Mouse (Mus musculus) lung, embryonic 14.5 days (tissue): ENCODE data around the gene Zfp646. TPM values are rescaled to one million over a fixed set of nuclear protein-coding genes. Genes with fewer than 3 reads are reported as not detected.

Experiments used
- ATAC-seq: fragments of 200-750 bp; cut with Nextera tagmentation; 2 replicates; pipeline ENCODE4 v1.8.0; 2017; ENCODE audit warnings: mild to moderate bottlenecking, moderate TSS enrichment, moderate library complexity; ENCODE audit not compliant: insufficient read depth
- DNase-seq: peaks from one replicate; pipeline ENCODE4 v3.0.0-alpha.2; 2015
- H3K27ac ChIP-seq: fragments of 300-500 bp; sonication (generic); 2 replicates; pipeline ENCODE4 v1.5.1; 2014; ENCODE audit warnings: low read depth, mild to moderate bottlenecking, moderate library complexity
- H3K27me3 ChIP-seq: fragments of 300-500 bp; sonication (generic); 2 replicates; pipeline ENCODE4 v1.6.1; 2014; ENCODE audit warnings: low read length, control low read depth; ENCODE audit not compliant: insufficient read depth
- H3K36me3 ChIP-seq: fragments of 300-500 bp; sonication (generic); 2 replicates; pipeline ENCODE4 v1.6.1; 2014; ENCODE audit warnings: control low read depth; ENCODE audit not compliant: insufficient read depth
- H3K4me1 ChIP-seq: fragments of 300-500 bp; sonication (generic); 2 replicates; pipeline ENCODE4 v1.6.1; 2014; ENCODE audit warnings: antibody characterized with exemption, control low read depth; ENCODE audit not compliant: insufficient read depth
- H3K4me2 ChIP-seq: fragments of 300-500 bp; sonication (generic); 2 replicates; pipeline ENCODE4 v1.6.1; 2014; ENCODE audit warnings: mild to moderate bottlenecking
- H3K4me3 ChIP-seq: fragments of 300-500 bp; sonication (generic); 2 replicates; pipeline ENCODE4 v1.5.1; 2014; ENCODE audit warnings: low read depth, low read length
- H3K9ac ChIP-seq: fragments of 300-500 bp; sonication (generic); 2 replicates; pipeline ENCODE4 v1.6.1; 2014
- H3K9me3 ChIP-seq: fragments of 300-500 bp; sonication (generic); 2 replicates; pipeline ENCODE4 v1.6.1; 2016; ENCODE audit warnings: low read depth, low read length, control low read depth
- CTCF ChIP-seq: IDR thresholded peaks from 2 replicates; pipeline ENCODE4 v1.5.1; 2016; ENCODE audit warnings: antibody characterized with exemption, low read depth
- WGBS: fragments of 180-500 bp; shearing (Covaris S2); extraction: QIAGEN DNeasy Blood & Tissue Kit; methylation state at CpG from one replicate; pipeline ENCODE4 v1.1.7; 2014; 5-methylcytosine and 5-hydroxymethylcytosine counted together
- polyA plus RNA-seq: library from polyadenylated mRNA; unstranded; fragments of >200 nt; fragmentation: Nextera tagmentation; extraction: Ambion mirVana; gene quantifications from 2 replicates; pipeline ENCODE4 v1.2.1, GENCODE M21; 2014

Gene Zfp646
- polyA plus RNA-seq, 1 experiment from 2014 or later, result 17.4 TPM

GRCm38 (mm10) chr7:127932273-127933031 is 56.4 kb downstream of the Zfp646 start:
- Histone ChIP-seq H3K4me2 (peak overlapping the region; percentile 40), H3K9me3 (no peaks in the 10 kb centered on the region), H3K27ac (peak overlapping the region; percentile 85), H3K36me3 (no peaks in the 10 kb centered on the region), H3K27me3 (peaks cover 5% of the 10 kb centered on the region; the same call in 1 of the 2 replicates), H3K9ac (no peak overlapping the region), H3K4me3 (no peak overlapping the region), H3K4me1 (peaks cover 6% of the 10 kb centered on the region)
- 0 out of 2 replicates have a peak, but pooled peaks have one; percentile 3 for TF ChIP-seq CTCF
- 25% methylated on average over 13 of the region's 13 CpGs for WGBS
- DNase-seq (peak; percentile 69), ATAC-seq (no peak)

GRCm38 (mm10) chr7:127934075-127934474 is 58.1 kb downstream of the Zfp646 start:
- Histone ChIP-seq H3K9me3 (no peaks in the 10 kb centered on the region), H3K9ac (no peak overlapping the region), H3K4me3 (no peak overlapping the region), H3K4me2 (no peak overlapping the region), H3K36me3 (no peaks in the 10 kb centered on the region), H3K27ac (no peak overlapping the region; the same call in 1 of the 2 replicates), H3K4me1 (peaks cover 6% of the 10 kb centered on the region), H3K27me3 (no peaks in the 10 kb centered on the region; the same call in 1 of the 2 replicates)
- WGBS, result 69% methylated on average over 5 of the region's 5 CpGs
- no peak for TF ChIP-seq CTCF
- ATAC-seq, result no peak
- no peak for DNase-seq

DNA sequence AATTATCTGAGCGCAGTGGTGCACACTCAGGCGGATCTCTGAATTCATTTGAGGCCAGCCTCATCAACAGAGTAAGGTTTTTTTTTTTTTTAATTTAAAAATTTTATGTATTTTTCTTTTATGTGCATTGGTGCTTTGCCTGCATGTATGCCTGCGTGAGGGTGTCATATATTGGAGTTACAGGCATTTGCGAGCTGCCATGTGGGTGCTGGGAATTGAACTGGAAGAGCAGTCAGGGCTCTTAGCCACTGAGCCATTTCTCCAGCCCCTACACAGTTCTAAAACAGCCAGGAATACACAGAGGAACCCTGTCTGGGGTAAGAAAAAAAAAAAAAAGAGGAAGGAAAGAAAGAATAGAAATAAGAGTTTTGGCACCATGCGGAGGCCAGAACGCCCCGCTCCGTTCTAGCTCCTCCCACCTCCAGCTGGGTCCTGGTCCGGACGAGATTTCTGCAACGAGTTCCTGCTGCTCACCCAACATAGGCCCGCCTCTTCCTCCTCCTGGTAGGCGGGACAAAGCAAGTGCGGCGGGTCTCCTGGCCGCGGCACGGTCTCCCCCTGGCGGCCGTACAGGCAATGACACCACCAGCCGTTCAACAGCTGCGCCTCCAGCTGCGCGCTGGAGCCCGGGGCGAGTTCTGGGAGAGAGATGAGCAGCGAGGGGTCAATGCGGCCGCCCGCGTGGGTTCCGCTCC is 59.2 kb downstream of the Zfp646 start:
- Histone ChIP-seq H3K27me3 (no peaks in the 10 kb centered on the region), H3K9me3 (no peaks in the 10 kb centered on the region), H3K9ac (peak overlapping the region; percentile 76), H3K4me1 (peaks cover 6% of the 10 kb centered on the region), H3K4me2 (peak overlapping the region; percentile 97), H3K27ac (peak overlapping the region; percentile 77; the same call in 1 of the 2 replicates), H3K4me3 (peak overlapping the region; percentile 71), H3K36me3 (no peaks in the 10 kb centered on the region)
- peak; percentile 98 for TF ChIP-seq CTCF
- WGBS, result 6% methylated on average over 32 of the region's 32 CpGs
- DNase-seq, result peak; percentile 98
- peak; percentile 93 for ATAC-seq

Other genes starting within 250 kb of the Zfp646 start
- gene Bcl7c, start 167.3 kb upstream of the Zfp646 start, polyA plus RNA-seq, result 58.8 and 65.1 TPM in 2 replicates
- gene Ctf1, start 163.5 kb upstream of the Zfp646 start, polyA plus RNA-seq, result 11.7 and 15.6 TPM in 2 replicates
- gene Ctf2, start 144.1 kb upstream of the Zfp646 start, polyA plus RNA-seq, result 0.38 TPM in 1 of 2 replicates, not detected in the other
- 5.3 and 5.6 TPM in 2 replicates for gene Fbxl19, start 131.7 kb upstream of the Zfp646 start, polyA plus RNA-seq
- gene Orai3, start 106.4 kb upstream of the Zfp646 start, polyA plus RNA-seq, result 19.2 and 21.8 TPM in 2 replicates
- gene Setd1a, start 99.6 kb upstream of the Zfp646 start, polyA plus RNA-seq, result 27.2 and 30.1 TPM in 2 replicates
- gene Gm49388, start 90.6 kb upstream of the Zfp646 start, polyA plus RNA-seq, result 0.43 TPM in 1 of 2 replicates, not detected in the other
- gene Hsd3b7, start 75.6 kb upstream of the Zfp646 start, polyA plus RNA-seq, result 13.6 and 18.3 TPM in 2 replicates
- 19.7 and 21.8 TPM in 2 replicates for gene Stx4a, start 51.9 kb upstream of the Zfp646 start, polyA plus RNA-seq
- 2.0 and 2.8 TPM in 2 replicates for gene Stx1b, start 51.7 kb upstream of the Zfp646 start, polyA plus RNA-seq
- gene Zfp668, start 607 bp downstream of the Zfp646 start, polyA plus RNA-seq, result 16.6 and 19.4 TPM in 2 replicates
- gene Prss53, start 14.7 kb downstream of the Zfp646 start, polyA plus RNA-seq, result 0.65 and 0.95 TPM in 2 replicates
- not detected in 2 replicates for gene Gm21974, start 19.2 kb downstream of the Zfp646 start, polyA plus RNA-seq
- gene Vkorc1, start 19.4 kb downstream of the Zfp646 start, polyA plus RNA-seq, result 127 and 129 TPM in 2 replicates
- gene Bckdk, start 27.9 kb downstream of the Zfp646 start, polyA plus RNA-seq, result 152 and 169 TPM in 2 replicates
- gene Kat8, start 36.3 kb downstream of the Zfp646 start, polyA plus RNA-seq, result 39.5 and 42.8 TPM in 2 replicates
- 48.8 and 51.7 TPM in 2 replicates for gene Prss8, start 53.9 kb downstream of the Zfp646 start, polyA plus RNA-seq
- 9.2 and 9.7 TPM in 2 replicates for gene Prss36, start 70.5 kb downstream of the Zfp646 start, polyA plus RNA-seq
- 54.6 and 57.9 TPM in 2 replicates for gene Fus, start 91.2 kb downstream of the Zfp646 start, polyA plus RNA-seq
- gene Pycard, start 117.6 kb downstream of the Zfp646 start, polyA plus RNA-seq, result 22.1 and 26.8 TPM in 2 replicates
- not detected in 2 replicates for gene Trim72, start 127.7 kb downstream of the Zfp646 start, polyA plus RNA-seq
- 0.74 and 1.4 TPM in 2 replicates for gene Itgam, start 186.4 kb downstream of the Zfp646 start, polyA plus RNA-seq
- gene Gm49368, start 186.5 kb downstream of the Zfp646 start, polyA plus RNA-seq, result not detected in 2 replicates